Mouse (Mus musculus) limb, embryonic 15.5 days (tissue): ENCODE results near the gene Tgfbr1. TPM values are rescaled to one million over a fixed set of nuclear protein-coding genes. Genes with fewer than 3 reads are reported as not detected.
A peak's percentile ranks its signal among the peaks of the same experiment; 100 is the strongest.

Source experiments
- ATAC-seq: fragments of 200-750 bp; cut with Nextera tagmentation; 2 replicates; pipeline ENCODE4 v1.8.0; 2017; ENCODE audit warnings: low read depth, moderate TSS enrichment; ENCODE audit not compliant: insufficient number of reproducible peaks, low FRiP score, low TSS enrichment
- H3K27ac ChIP-seq: fragments of 300-500 bp; sonication (generic); 2 replicates; pipeline ENCODE4 v1.5.1; 2015; ENCODE audit warnings: moderate library complexity, mild to moderate bottlenecking, inconsistent platforms
- H3K27me3 ChIP-seq: fragments of 300-500 bp; sonication (generic); 2 replicates; pipeline ENCODE4 v1.6.1; 2015; ENCODE audit warnings: inconsistent platforms
- H3K36me3 ChIP-seq: fragments of 300-500 bp; sonication (generic); 2 replicates; pipeline ENCODE4 v1.6.1; 2015; ENCODE audit warnings: inconsistent platforms
- H3K4me1 ChIP-seq: fragments of 300-500 bp; sonication (generic); 2 replicates; pipeline ENCODE4 v1.6.1; 2015; ENCODE audit warnings: inconsistent platforms
- H3K4me2 ChIP-seq: fragments of 300-500 bp; sonication (generic); 2 replicates; pipeline ENCODE4 v1.6.1; 2015; ENCODE audit warnings: mild to moderate bottlenecking, inconsistent platforms
- H3K4me3 ChIP-seq: fragments of 300-500 bp; sonication (generic); 2 replicates; pipeline ENCODE4 v1.5.1; 2015; ENCODE audit warnings: mild to moderate bottlenecking, inconsistent platforms
- H3K9ac ChIP-seq: fragments of 300-500 bp; sonication (generic); 2 replicates; pipeline ENCODE4 v1.6.1; 2015; ENCODE audit warnings: inconsistent platforms
- H3K9me3 ChIP-seq: fragments of 300-500 bp; sonication (generic); 2 replicates; pipeline ENCODE4 v1.6.1; 2016; ENCODE audit warnings: inconsistent platforms
- WGBS: fragments of 180-500 bp; shearing (Covaris S2); methylation state at CpG from one replicate; pipeline ENCODE4 v1.1.7; 2015; 5-methylcytosine and 5-hydroxymethylcytosine counted together
- polyA plus RNA-seq: library from polyadenylated mRNA; unstranded; fragments of >200 nt; fragmentation: Nextera tagmentation; extraction: Ambion mirVana; gene quantifications from 2 replicates; pipeline ENCODE4 v1.2.1, GENCODE M21; 2015

The Tgfbr1 gene
- polyA plus RNA-seq, 1 experiment from 2014 or later: 31.6 TPM

DNA sequence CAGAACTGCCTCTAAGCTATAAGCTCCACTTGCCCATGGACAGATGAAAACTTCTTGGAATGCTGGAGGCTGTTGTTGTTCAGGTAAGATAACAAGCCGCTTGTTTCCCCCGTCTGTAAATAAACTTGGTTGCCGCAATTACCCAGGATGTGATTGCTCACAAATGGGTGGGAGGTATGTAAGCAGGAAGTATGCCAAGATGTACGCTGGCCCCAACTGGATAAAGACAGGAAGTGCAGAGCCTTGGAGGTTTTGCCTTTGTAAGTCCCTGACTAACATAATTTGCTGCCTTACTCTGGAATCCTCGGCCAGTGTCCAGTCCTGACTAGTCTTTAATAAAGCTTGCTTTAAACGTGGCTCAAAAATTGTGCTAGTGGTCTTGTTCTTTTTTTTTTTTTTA is 77.5 kb downstream of the Tgfbr1 start:
- no peaks in the 10 kb centered on the region for H3K9me3 ChIP-seq
- H3K4me1 ChIP-seq: 0 out of 2 replicates have a peak, but pooled peaks cover 1% of the 10 kb centered on the region
- no peak overlapping the region for H3K9ac ChIP-seq
- H3K4me2 ChIP-seq: no peak overlapping the region
- H3K4me3 ChIP-seq: no peak overlapping the region
- H3K27me3 ChIP-seq: peaks cover 3% of the 10 kb centered on the region; the same call in 1 of the 2 replicates
- 28% methylated on average over 6 of the region's 6 CpGs for WGBS
- no peak overlapping the region for H3K27ac ChIP-seq
- ATAC-seq: no peak
- H3K36me3 ChIP-seq: no peaks in the 10 kb centered on the region

DNA sequence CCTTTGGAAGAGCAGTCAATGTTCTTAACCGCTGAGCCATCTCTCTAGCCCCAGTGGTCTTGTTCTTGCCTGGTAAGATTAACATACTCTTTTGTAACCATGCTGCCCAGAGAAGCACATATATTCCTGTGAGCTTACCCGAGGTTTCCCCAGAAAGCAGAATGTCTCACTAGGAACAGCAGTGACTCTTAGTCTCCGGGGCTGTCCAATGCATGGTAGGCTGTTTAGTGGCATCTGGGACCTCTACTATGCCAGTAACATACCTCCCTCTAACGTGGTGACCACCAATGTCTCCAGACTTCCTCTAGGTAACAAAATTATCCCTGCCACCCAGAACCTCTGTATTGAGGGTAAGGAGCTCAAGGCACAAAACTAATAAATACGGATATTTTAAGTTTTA is 78.1 kb downstream of the Tgfbr1 start:
- 81% methylated on average over 5 of the region's 5 CpGs for WGBS
- ATAC-seq: no peak
- H3K36me3 ChIP-seq: no peaks in the 10 kb centered on the region
- H3K4me2 ChIP-seq: no peak overlapping the region
- H3K4me1 ChIP-seq: peaks cover 7% of the 10 kb centered on the region; the same call in 1 of the 2 replicates
- H3K9ac ChIP-seq: no peak overlapping the region
- peaks cover 3% of the 10 kb centered on the region; the same call in 1 of the 2 replicates for H3K27me3 ChIP-seq
- H3K27ac ChIP-seq: no peak overlapping the region
- H3K4me3 ChIP-seq: no peak overlapping the region
- no peaks in the 10 kb centered on the region for H3K9me3 ChIP-seq

DNA sequence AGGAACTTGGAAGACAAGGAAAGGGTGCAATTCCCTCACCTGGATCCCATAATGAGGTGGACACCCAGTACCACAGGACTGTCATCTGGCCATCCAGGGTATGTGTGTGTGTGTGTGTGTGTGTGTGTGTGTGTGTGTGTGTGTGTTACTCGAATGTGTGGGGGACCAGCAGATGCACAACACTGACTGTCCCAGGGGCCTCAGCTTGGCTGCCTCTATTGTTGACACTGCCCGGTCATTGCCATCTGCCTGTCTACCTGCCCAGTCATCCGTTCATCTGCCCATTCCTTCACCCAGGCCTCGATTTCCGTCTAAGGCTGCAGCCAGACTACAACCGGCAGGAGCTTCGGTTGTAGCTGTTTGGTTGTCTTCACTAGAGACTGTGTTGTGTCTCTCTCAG is 79.7 kb downstream of the Tgfbr1 start:
- no peak overlapping the region for H3K27ac ChIP-seq
- H3K27me3 ChIP-seq: peaks cover 8% of the 10 kb centered on the region; the same call in 1 of the 2 replicates
- H3K4me3 ChIP-seq: no peak overlapping the region
- no peaks in the 10 kb centered on the region for H3K9me3 ChIP-seq
- H3K9ac ChIP-seq: no peak overlapping the region
- peaks cover 14% of the 10 kb centered on the region for H3K4me1 ChIP-seq
- no peak for ATAC-seq
- H3K36me3 ChIP-seq: no peaks in the 10 kb centered on the region
- 79% methylated on average over 7 of the region's 7 CpGs for WGBS
- no peak overlapping the region for H3K4me2 ChIP-seq

DNA sequence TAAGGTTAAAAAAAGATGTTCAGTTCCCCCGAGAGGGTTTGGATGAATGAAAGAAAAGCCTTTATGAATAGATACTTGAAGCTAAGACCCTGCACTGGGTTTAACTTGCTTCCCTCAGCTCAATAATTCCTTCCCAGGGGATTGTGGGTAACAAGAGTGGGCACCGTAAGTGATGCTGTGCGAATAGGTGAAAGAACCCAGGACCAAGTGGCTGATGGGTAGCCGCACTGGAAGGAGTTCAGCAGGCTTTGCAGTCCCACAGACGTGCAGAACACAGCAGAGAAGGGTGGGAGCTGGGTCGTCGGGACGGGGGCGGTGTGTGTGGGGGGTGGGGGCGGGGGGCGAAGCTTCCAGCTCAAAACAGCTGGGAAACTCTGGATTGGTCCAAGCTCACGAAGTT is 82.1 kb downstream of the Tgfbr1 start:
- Histone ChIP-seq H3K9ac (no peak overlapping the region), H3K4me3 (no peak overlapping the region), H3K9me3 (no peaks in the 10 kb centered on the region), H3K4me1 (peaks cover 17% of the 10 kb centered on the region), H3K4me2 (no peak overlapping the region), H3K27me3 (peaks cover 8% of the 10 kb centered on the region; the same call in 1 of the 2 replicates), H3K36me3 (no peaks in the 10 kb centered on the region), H3K27ac (no peak overlapping the region)
- 69% methylated on average over 12 of the region's 12 CpGs for WGBS
- ATAC-seq: no peak

DNA sequence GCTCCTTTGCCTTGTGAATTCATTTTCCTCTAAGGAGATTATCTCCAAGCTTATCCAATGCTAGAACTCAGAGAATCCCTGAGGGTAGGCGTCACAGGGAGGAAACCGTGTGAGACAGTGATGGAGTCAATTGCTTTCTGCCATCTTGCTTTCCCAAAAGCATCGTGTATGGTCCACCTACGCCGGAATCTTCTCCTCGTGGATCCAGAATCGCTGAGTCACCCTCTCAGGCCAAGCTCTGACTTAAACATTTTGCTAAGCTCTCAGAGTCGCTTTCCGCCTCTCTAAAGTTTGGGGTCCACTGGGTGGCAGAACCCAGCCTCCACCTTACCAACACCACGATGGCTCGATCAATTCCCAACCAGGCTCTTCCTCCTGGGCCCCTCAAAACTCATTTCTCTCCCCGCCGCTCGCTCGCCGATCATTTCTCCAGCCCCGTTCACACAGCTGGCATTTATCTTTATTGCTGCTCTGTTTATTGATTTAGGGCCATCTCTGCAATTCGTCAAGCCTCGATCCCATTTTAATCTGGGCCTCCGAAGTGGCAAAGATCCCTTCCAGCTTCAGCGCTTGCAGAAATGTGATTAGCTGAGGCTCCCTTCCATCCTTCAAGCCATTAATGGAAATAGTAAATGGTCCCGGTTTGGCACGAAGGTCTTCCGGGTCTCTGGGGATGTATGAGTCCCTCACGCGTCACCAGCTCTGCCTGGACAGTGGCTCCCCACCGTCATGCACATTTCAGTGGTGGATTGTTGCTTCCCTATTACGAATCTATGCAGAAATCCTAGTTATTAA is 82.7 kb downstream of the Tgfbr1 start:
- Histone ChIP-seq H3K4me2 (no peak overlapping the region), H3K9me3 (no peaks in the 10 kb centered on the region), H3K36me3 (no peaks in the 10 kb centered on the region), H3K9ac (no peak overlapping the region), H3K27me3 (peaks cover 8% of the 10 kb centered on the region; the same call in 1 of the 2 replicates), H3K4me1 (peaks cover 17% of the 10 kb centered on the region), H3K4me3 (no peak overlapping the region), H3K27ac (no peak overlapping the region)
- no peak for ATAC-seq
- WGBS: 43% methylated on average over 28 of the region's 28 CpGs

DNA sequence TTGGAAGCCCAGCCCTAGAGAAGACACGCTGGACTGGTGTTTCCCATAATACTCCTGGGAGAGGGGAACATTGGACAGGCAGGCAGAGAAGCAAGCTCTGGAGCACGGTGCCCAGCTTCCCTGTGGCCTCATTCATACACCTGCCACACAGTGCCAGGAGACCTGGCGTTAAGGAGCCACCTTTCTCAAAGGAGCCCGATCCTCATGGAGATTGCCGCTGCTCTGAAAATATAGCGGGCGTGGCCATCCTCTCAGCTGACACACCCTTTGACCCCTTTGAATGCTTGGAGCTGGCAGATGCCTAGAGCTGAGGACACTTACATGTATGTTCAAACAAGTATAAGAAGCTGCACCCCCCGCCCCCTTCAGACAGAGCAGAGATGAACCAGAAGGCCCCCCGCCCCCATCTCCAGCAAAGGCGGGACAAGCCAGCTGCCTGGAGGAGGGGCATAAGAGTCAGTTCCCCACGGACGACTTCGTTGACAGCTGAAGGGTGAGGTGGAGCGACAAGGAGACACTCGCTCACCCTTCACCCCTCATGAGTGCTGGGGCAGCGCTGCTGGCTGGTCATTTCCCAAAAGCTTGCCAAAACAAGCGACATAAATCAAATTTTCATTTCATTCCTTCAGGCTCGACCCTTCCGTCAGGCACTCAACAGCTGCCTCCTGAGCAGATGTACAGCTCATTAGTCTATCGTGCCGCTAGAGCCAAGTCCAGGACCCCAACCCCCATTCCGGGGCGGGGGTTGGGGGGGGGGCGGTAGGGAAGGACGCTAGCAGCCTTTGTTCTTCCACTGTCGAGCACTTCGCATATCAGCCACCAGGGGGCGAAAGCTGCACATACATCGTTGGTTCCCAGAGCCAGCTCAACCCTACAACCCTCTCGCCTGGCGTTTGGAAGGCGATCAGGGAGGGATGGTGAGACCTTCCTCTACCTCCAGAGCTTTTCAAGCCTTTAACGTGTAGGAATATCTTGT is 84.6 kb downstream of the Tgfbr1 start:
- peak overlapping the region; percentile 93 for H3K4me2 ChIP-seq
- H3K27me3 ChIP-seq: peaks cover 8% of the 10 kb centered on the region; the same call in 1 of the 2 replicates
- peaks cover 17% of the 10 kb centered on the region for H3K4me1 ChIP-seq
- WGBS: 1% methylated on average over 33 of the region's 33 CpGs
- peak; percentile 75 for ATAC-seq
- H3K9ac ChIP-seq: peak overlapping the region; percentile 71
- H3K9me3 ChIP-seq: no peaks in the 10 kb centered on the region
- H3K4me3 ChIP-seq: peak overlapping the region; percentile 57
- H3K27ac ChIP-seq: peak overlapping the region; percentile 67; the same call in 1 of the 2 replicates
- H3K36me3 ChIP-seq: no peaks in the 10 kb centered on the region

DNA sequence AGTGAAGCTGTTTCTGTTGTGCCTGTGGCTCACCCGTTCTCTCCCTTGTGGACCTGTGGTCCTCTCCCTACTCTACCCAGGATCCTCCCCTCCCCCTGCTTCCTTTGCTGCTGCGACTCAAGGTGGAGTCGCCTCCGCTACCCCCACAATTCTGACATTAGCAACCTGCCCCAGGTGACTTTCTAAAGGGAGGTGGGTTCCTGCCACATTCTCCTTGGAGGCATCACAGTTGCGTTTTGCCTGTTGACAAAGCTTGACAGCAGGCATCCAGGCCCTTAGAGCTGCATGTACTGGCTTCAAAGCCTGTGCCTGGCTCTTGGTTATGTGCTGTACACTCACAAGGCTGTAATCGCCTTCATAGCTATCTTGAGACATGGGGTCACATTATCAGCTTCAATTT is 85.9 kb downstream of the Tgfbr1 start:
- H3K4me1 ChIP-seq: peaks cover 17% of the 10 kb centered on the region
- no peak overlapping the region for H3K4me3 ChIP-seq
- no peak overlapping the region for H3K9ac ChIP-seq
- peaks cover 8% of the 10 kb centered on the region; the same call in 1 of the 2 replicates for H3K27me3 ChIP-seq
- H3K4me2 ChIP-seq: no peak overlapping the region
- H3K9me3 ChIP-seq: no peaks in the 10 kb centered on the region
- WGBS: 78% methylated on average over 6 of the region's 6 CpGs
- no peak for ATAC-seq
- no peaks in the 10 kb centered on the region for H3K36me3 ChIP-seq
- no peak overlapping the region for H3K27ac ChIP-seq

DNA sequence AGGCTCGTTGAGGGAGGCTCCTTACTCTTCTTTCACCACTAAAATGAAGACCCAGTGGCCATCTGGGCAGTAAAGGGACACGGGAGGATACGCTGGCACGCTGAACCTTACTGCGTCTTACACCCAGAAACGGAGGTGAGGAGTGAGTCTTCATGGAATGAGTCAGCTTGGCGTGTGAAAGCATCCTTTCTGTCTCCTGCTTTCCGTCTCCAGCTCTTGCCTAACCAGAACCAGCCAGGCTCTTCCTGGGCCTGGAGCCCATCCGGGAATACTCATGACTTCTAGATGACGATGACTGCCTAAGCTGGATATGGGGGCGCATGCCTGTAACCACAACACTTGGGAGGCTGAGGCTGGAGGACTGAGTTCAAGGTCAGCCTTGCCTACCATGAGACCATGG is 87.9 kb downstream of the Tgfbr1 start:
- Histone ChIP-seq H3K9ac (no peak overlapping the region), H3K4me2 (no peak overlapping the region), H3K36me3 (no peaks in the 10 kb centered on the region), H3K4me1 (peaks cover 11% of the 10 kb centered on the region), H3K27ac (no peak overlapping the region), H3K4me3 (no peak overlapping the region), H3K27me3 (peaks cover 5% of the 10 kb centered on the region; the same call in 1 of the 2 replicates), H3K9me3 (no peaks in the 10 kb centered on the region)
- 87% methylated on average over 11 of the region's 11 CpGs for WGBS
- no peak for ATAC-seq

DNA sequence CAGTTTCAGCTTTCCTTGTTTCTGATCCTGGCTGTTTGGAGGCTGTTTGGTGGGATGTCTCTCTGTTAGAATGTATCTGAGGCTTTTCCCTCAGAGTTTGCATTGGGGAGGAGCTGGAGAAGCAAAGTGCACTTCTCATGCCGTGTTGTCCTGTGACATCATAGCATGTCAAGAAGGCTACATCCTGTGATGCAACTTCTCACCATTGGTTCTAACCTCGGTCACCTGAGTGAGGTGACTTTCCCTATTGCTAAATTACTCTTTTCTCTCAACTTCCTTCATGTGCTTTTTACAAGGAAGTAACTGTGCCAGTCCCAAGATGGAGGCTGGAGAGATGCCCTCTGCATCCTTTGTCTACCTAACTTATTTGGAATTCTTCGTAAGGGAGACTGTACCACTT is 95.5 kb downstream of the Tgfbr1 start:
- Histone ChIP-seq H3K9ac (no peak overlapping the region), H3K4me1 (no peaks in the 10 kb centered on the region), H3K4me3 (no peak overlapping the region), H3K4me2 (no peak overlapping the region), H3K27ac (no peak overlapping the region), H3K36me3 (no peaks in the 10 kb centered on the region), H3K27me3 (peaks cover 7% of the 10 kb centered on the region; the same call in 1 of the 2 replicates), H3K9me3 (no peaks in the 10 kb centered on the region)
- WGBS: 83% methylated on average over 3 of the region's 3 CpGs
- ATAC-seq: no peak

DNA sequence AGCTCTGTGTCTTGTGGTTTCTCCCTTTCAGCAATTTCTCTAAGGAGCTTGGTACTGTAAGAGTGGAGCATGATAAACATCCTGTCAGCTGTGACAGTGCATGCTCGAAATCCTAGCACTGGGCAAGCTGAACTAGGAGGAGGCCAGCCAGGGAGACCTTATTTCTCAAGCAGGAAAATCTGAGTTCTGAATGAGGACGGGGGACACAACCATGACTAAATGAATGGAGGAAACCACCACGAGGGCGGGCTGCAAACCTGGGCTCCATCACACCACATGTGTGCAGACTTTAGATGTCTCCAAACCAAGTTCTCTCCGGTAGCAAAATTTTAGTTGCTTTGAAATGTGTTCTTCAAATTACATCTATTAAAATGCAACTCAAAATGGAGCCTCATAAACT is 96.1 kb downstream of the Tgfbr1 start:
- Histone ChIP-seq H3K4me1 (no peaks in the 10 kb centered on the region), H3K9me3 (no peaks in the 10 kb centered on the region), H3K4me3 (no peak overlapping the region), H3K4me2 (no peak overlapping the region), H3K9ac (no peak overlapping the region), H3K27me3 (peaks cover 7% of the 10 kb centered on the region; the same call in 1 of the 2 replicates), H3K36me3 (no peaks in the 10 kb centered on the region), H3K27ac (no peak overlapping the region)
- 43% methylated on average over 5 of the region's 5 CpGs for WGBS
- no peak for ATAC-seq

DNA sequence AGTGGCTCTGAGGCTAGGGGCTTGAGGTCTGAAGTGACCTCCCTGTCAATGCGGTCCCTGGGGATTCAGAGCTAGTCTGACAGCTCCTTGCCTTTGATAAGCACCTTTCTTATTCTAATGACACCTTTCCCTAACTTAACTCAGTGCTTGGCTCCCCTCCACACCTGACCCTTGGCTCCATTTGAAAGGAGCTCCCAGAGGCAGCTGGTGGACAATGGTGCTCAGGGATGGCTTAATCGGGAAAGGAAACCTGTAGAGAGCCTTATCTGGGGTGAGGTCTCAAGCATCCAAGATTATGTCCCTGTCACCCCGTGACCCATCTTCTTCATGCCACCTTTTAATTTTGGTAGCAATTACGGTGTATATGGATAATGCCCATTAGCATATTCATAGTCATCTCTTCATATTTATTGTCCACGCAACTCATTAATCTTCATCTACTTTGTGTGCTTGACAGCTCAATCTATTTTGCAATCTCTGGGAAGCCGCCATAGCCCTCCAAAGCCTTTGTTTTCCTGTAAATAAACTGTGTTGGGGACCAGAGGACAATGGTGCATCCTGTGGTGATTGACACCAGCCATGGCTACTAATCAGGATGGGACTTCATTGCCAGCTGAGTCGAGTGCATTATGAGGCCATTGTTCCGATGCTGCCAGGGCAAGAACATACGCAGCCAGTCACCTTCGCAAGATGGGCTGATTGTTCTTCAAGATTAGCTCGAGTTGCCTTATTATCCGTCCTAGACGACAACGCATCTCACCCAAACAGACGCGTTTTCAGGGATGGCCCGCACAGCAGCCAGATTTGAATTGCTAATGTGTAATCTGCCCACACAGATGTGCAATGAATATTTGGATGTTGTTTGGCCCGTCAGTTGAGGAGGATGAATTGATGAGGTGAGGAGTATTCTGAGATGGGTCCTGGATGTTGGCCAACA is 96.8 kb downstream of the Tgfbr1 start:
- no peak for ATAC-seq
- H3K27ac ChIP-seq: no peak overlapping the region
- WGBS: 31% methylated on average over 18 of the region's 18 CpGs
- H3K36me3 ChIP-seq: no peaks in the 10 kb centered on the region
- H3K4me3 ChIP-seq: no peak overlapping the region
- no peak overlapping the region for H3K4me2 ChIP-seq
- no peaks in the 10 kb centered on the region for H3K4me1 ChIP-seq
- H3K9ac ChIP-seq: no peak overlapping the region
- no peaks in the 10 kb centered on the region for H3K9me3 ChIP-seq
- H3K27me3 ChIP-seq: peaks cover 7% of the 10 kb centered on the region; the same call in 1 of the 2 replicates
